Mouse (Mus musculus): ENCODE data around the gene Thop1. TPM values are rescaled to one million over a fixed set of nuclear protein-coding genes. Genes with fewer than 3 reads are reported as not detected.

Thop1 gene
- total and polyA plus RNA-seq, 2 experiments from 2014 or later, result 36.9 to 79.1 TPM

GRCm38 (mm10) chr10:81087021-81087420, 17.2 kb downstream of the Thop1 start:
- no peaks in the 10 kb centered on the region for H3K27me3 ChIP-seq (ENCODE audit: insufficient read depth, low read length)
- no peak overlapping the region for H3K4me3 ChIP-seq (ENCODE audit: low read length)
- ATAC-seq (no peak), DNase-seq (ENCODE audit: low spot score) (no peak)
- peak; percentile 42; the same call in 1 of the 2 replicates for TF ChIP-seq CTCF (IDR thresholded peaks at IDR 0.05; ENCODE audit: low read depth)
- no peak overlapping the region for H3K9ac ChIP-seq (replicated peaks; ENCODE audit: low read length)
- 0 out of 2 replicates have a peak, but pooled peaks cover 3% of the 10 kb centered on the region for H3K4me1 ChIP-seq (ENCODE audit: insufficient read depth, low read length)
- no peak overlapping the region for H3K4me2 ChIP-seq (ENCODE audit: low read depth, low read length)
- no peak overlapping the region for H3K27ac ChIP-seq
- H3K36me3 ChIP-seq (ENCODE audit: insufficient read depth, low read length), result peaks cover 2% of the 10 kb centered on the region; the same call in 1 of the 2 replicates
- H3K9me3 ChIP-seq (ENCODE audit: low read length), result no peaks in the 10 kb centered on the region
- 50% methylated on average over 2 of the region's 2 CpGs for WGBS

- Histone ChIP-seq H3K36me3 (ENCODE audit: insufficient read depth, low read length) (no peaks in the 10 kb centered on the region), H3K27ac (no peak overlapping the region), H3K27me3 (ENCODE audit: insufficient read depth, low read length) (no peaks in the 10 kb centered on the region), H3K4me2 (ENCODE audit: low read depth, low read length) (no peak overlapping the region), H3K9ac (replicated peaks; ENCODE audit: low read length) (no peak overlapping the region), H3K4me3 (ENCODE audit: low read length) (no peak overlapping the region), H3K9me3 (ENCODE audit: low read length) (no peaks in the 10 kb centered on the region), H3K4me1 (ENCODE audit: insufficient read depth, low read length) (0 out of 2 replicates have a peak, but pooled peaks cover 3% of the 10 kb centered on the region)
- DNase-seq (ENCODE audit: low spot score), result peak; percentile 75
- no peak for TF ChIP-seq CTCF (IDR thresholded peaks at IDR 0.05; ENCODE audit: low read depth)
- WGBS, result 40% methylated on average over 2 of the region's 2 CpGs
- peak; percentile 53 for ATAC-seq
Measured at GRCm38 (mm10) chr10:81089216-81089615, 19.4 kb downstream of the Thop1 start.

GRCm38 (mm10) chr10:81090621-81091020, 20.8 kb downstream of the Thop1 start:
- Histone ChIP-seq H3K27me3 (ENCODE audit: insufficient read depth, low read length) (no peaks in the 10 kb centered on the region), H3K9ac (replicated peaks; ENCODE audit: low read length) (no peak overlapping the region), H3K4me2 (ENCODE audit: low read depth, low read length) (no peak overlapping the region), H3K4me3 (ENCODE audit: low read length) (no peak overlapping the region), H3K27ac (no peak overlapping the region), H3K36me3 (ENCODE audit: insufficient read depth, low read length) (no peaks in the 10 kb centered on the region), H3K9me3 (ENCODE audit: low read length) (no peaks in the 10 kb centered on the region), H3K4me1 (ENCODE audit: insufficient read depth, low read length) (0 out of 2 replicates have a peak, but pooled peaks cover 3% of the 10 kb centered on the region)
- TF ChIP-seq CTCF (IDR thresholded peaks at IDR 0.05; ENCODE audit: low read depth), result no peak
- DNase-seq (ENCODE audit: low spot score), result no peak
- 75% methylated on average over 7 of the region's 7 CpGs for WGBS
- ATAC-seq, result no peak

GRCm38 (mm10) chr10:81092465-81093250, 22.8 kb downstream of the Thop1 start:
- no peak for DNase-seq (ENCODE audit: low spot score)
- H3K4me3 ChIP-seq (ENCODE audit: low read length), result no peak overlapping the region
- WGBS, result 64% methylated on average over 22 of the region's 22 CpGs

GRCm38 (mm10) chr10:81094931-81095678, 25.3 kb downstream of the Thop1 start:
- no peak for TF ChIP-seq CTCF (IDR thresholded peaks at IDR 0.05; ENCODE audit: low read depth)
- no peaks in the 10 kb centered on the region for H3K27me3 ChIP-seq (ENCODE audit: insufficient read depth, low read length)
- DNase-seq (ENCODE audit: low spot score), result no peak
- no peak overlapping the region for H3K9ac ChIP-seq (replicated peaks; ENCODE audit: low read length)
- H3K36me3 ChIP-seq (ENCODE audit: insufficient read depth, low read length), result no peaks in the 10 kb centered on the region
- no peak overlapping the region for H3K27ac ChIP-seq
- no peak overlapping the region for H3K4me2 ChIP-seq (ENCODE audit: low read depth, low read length)
- no peaks in the 10 kb centered on the region for H3K9me3 ChIP-seq (ENCODE audit: low read length)
- 64% methylated on average over 9 of the region's 9 CpGs for WGBS
- H3K4me1 ChIP-seq (ENCODE audit: insufficient read depth, low read length), result no peaks in the 10 kb centered on the region
- H3K4me3 ChIP-seq (ENCODE audit: low read length), result no peak overlapping the region
- ATAC-seq, result no peak

More at GRCm38 (mm10) chr10:81092465-81093250, 22.8 kb downstream of the Thop1 start:
- ATAC-seq, result no peak
- H3K9ac ChIP-seq (replicated peaks; ENCODE audit: low read length), result no peak overlapping the region
- no peak overlapping the region for H3K4me2 ChIP-seq (ENCODE audit: low read depth, low read length)
- no peak for TF ChIP-seq CTCF (IDR thresholded peaks at IDR 0.05; ENCODE audit: low read depth)
- no peak overlapping the region for H3K27ac ChIP-seq
- no peaks in the 10 kb centered on the region for H3K9me3 ChIP-seq (ENCODE audit: low read length)
- 0 out of 2 replicates have a peak, but pooled peaks cover 3% of the 10 kb centered on the region for H3K4me1 ChIP-seq (ENCODE audit: insufficient read depth, low read length)
- no peaks in the 10 kb centered on the region for H3K27me3 ChIP-seq (ENCODE audit: insufficient read depth, low read length)
- H3K36me3 ChIP-seq (ENCODE audit: insufficient read depth, low read length), result no peaks in the 10 kb centered on the region

GRCm38 (mm10) chr10:81105565-81106112, 35.8 kb downstream of the Thop1 start, which contains the start of gene Map2k2:
Map2k2 (plus strand) TSS chr10:81105915.
- Histone ChIP-seq H3K4me3 (ENCODE audit: low read length) (peak within 1 kb of the TSS; percentile 95), H3K27me3 (ENCODE audit: insufficient read depth, low read length) (no peaks in the 10 kb centered on the region), H3K27ac (peak within 1 kb of the TSS; percentile 99), H3K9me3 (ENCODE audit: low read length) (no peaks in the 10 kb centered on the region), H3K4me1 (ENCODE audit: insufficient read depth, low read length) (peaks cover 14% of the 10 kb centered on the region), H3K4me2 (ENCODE audit: low read depth, low read length) (peak within 1 kb of the TSS; percentile 75), H3K9ac (replicated peaks; ENCODE audit: low read length) (peak within 1 kb of the TSS; percentile 95), H3K36me3 (ENCODE audit: insufficient read depth, low read length) (peaks cover 18% of the 10 kb centered on the region)
- no peak for TF ChIP-seq CTCF (IDR thresholded peaks at IDR 0.05; ENCODE audit: low read depth)
- ATAC-seq (peak; percentile 95), DNase-seq (ENCODE audit: low spot score) (peak; percentile 98)
- under 1% methylated on average over 56 of the region's 56 CpGs for WGBS
